Mouse (Mus musculus) forelimb bud, embryonic 11.5 days (tissue): ENCODE results near the gene Ppm1h.

Experiments
- DNase-seq: peaks from one replicate; pipeline ENCODE4 v3.0.0-alpha.2; 2012; ENCODE audit warnings: low read depth, low spot score

Ppm1h gene

DNA sequence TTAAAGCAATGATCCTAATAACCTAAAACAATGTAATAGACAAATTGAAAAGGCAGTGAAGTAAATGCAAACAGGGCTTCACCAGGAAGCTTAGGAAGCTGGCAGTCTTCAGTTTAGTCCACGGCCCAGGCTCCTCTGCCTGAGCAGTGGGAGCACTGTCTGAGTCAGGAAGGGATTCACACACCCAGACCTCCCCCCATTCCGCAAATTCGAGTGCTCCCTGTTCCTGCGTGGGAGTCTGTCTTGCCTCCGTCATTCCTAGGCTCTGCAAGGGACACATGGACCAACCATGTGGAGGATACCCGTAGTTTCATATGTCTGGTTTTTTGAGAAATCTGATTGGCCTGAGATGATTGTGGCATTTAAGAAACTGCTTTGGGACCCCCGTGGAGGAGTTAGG, 67.6 kb downstream of the Ppm1h start:
- no peak for DNase-seq

- no peak for DNase-seq
These were observed 68.8 kb downstream of the Ppm1h start for GRCm38 (mm10) chr10:122747151-122747925.

- DNase-seq, result no peak
These were observed 69.9 kb downstream of the Ppm1h start for GRCm38 (mm10) chr10:122748361-122748951.

GRCm38 (mm10) chr10:122749071-122749470, 70.5 kb downstream of the Ppm1h start:
- no peak for DNase-seq

- DNase-seq, result no peak
These were observed 71.3 kb downstream of the Ppm1h start for GRCm38 (mm10) chr10:122749876-122750275.

DNA sequence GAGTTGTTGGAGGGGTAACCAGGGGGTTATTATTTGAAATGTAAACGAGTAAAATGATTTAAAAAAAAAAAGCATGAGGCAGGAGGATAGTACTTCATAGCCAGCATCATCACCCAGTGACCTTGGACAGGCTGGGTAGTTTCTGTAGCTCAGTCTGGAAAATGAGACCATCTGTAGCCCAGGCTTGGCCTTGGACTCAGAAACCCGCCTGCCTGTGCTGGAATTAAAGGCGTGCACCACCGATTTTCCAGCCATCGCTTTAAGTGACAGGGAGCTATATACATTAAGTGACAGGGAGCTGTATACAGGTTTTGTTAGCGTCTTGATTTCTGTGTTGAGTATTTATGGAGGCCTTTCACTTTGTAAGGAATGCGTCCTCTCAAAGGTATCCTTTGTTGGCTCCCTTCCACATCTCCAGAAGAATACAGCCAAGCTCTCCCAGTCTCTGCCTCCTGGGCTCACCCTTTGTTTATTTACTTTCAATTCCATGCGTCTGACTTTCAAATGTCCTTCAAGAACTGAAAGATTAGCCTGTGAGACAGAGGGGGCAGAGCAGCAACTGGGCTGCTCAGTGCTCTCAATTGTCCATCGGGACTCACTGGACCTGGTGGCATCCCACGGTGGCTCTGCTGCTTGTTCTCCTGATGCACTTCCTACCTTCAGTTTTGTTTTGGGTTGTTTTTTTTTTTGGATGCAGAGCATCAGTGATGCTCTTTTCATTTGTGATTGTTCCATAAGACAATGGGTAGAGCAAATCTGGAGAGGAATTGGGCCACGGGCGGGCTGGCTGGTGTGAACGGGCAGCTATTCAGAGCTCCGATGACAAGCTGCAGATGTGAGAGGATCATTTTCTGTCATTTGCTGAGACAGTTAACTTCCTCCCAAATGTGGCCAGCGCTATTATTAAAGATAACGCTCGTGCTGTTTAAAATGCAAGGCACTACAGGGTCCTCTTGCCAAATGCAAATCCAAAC, 74.7 kb downstream of the Ppm1h start:
- no peak for DNase-seq

GRCm38 (mm10) chr10:122753924-122754307, 75.4 kb downstream of the Ppm1h start:
- DNase-seq, result no peak

GRCm38 (mm10) chr10:122754967-122755366, 76.4 kb downstream of the Ppm1h start:
- no peak for DNase-seq

- peak; percentile 74 for DNase-seq
These were observed 78.4 kb downstream of the Ppm1h start for GRCm38 (mm10) chr10:122756879-122757530.

DNA sequence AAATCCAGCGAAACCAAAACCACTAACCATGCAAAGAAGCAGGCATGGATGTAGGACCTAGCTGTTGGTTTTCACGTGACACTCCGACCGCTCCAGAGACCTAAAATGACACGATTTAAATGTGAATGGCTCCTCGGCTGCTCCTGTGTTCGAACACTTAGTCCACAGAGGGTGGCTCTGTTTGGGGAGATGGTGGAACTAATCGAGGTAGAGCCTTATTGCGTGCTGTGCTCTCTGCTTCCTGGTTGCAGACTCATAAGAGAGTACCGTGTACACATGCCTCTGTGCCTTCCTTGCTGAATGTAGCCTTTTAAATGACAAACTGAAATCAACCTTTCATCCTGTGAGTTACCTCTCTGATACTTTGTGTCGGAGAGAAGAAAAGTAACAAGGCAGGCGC, 79.2 kb downstream of the Ppm1h start:
- no peak for DNase-seq

DNA sequence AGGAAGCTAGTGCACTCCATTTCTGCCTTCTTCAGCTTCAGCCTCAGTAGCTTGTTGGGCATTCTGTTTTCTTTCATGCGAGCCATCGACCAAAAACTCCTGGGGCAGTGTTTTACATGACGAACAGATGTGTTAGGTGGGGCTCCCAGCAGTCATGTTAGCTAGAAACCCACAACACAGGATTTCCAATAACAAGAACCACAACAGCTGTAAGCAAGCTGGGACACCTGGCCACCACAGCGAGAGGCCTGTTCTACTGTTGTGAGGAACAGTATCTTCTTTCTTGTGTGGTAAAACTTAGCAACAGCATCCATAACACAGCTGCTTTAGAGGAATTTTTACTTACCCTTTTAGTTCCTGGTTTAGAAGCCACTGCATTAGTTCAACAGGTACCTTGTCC, 79.8 kb downstream of the Ppm1h start:
- peak; percentile 64 for DNase-seq

- DNase-seq, result no peak
These were observed 81.2 kb downstream of the Ppm1h start for GRCm38 (mm10) chr10:122759729-122760128.

GRCm38 (mm10) chr10:122760469-122761307, 82.1 kb downstream of the Ppm1h start:
- DNase-seq, result no peak

DNA sequence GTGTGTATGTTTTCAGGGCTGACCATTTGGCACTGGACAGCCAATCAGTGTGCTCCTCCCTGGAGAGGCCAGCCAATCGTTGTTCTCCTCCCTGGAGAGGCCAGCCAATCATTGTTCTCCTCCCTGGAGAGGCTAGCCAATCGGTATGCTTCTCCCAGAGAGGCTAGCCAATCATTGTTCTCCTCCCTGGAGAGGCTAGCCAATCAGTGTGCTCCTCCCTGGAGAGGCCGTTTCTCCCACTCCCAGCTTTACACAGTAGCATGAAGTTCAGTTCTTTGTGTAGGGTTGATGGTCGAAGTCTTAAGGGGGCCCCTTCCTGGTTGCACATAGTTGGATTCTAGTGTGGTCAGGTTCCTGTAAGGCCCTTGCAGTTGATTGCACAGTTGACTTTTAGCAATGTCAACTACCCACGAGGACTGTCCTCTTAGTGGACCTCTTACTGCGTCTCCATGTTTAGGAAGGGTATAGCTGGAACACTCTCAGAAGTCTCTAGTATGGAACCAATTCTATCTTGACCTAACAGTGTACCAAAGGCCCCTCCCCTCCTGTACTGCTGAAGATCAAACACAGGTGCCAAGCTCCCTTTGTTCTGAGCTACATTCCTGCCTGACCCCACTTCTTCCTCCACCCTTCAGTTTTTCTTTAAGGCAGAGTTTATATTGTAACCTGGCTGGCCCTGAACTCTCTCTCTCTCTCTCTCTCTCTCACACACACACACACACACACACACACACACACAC, 84.4 kb downstream of the Ppm1h start:
- DNase-seq, result no peak

DNA sequence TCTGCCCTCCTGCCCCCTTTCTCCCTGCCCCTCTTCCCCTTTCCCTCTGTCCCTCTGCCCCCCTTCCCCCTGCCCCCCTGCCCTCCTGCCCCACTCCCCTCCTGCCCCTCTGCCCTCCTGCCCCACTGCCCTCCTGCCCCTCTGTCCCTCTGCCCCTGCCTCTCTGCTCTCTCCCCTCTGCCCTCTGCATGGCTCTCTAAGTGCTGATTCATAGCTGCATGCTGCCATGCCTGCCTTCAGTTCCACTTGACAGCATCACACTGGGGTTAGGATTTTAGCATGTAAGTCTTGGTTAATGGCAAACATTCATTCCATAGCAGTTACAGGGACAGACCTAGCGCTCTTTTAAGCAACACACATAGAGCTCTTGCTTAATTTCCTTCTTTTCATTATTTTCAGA, 85.0 kb downstream of the Ppm1h start:
- no peak for DNase-seq

DNA sequence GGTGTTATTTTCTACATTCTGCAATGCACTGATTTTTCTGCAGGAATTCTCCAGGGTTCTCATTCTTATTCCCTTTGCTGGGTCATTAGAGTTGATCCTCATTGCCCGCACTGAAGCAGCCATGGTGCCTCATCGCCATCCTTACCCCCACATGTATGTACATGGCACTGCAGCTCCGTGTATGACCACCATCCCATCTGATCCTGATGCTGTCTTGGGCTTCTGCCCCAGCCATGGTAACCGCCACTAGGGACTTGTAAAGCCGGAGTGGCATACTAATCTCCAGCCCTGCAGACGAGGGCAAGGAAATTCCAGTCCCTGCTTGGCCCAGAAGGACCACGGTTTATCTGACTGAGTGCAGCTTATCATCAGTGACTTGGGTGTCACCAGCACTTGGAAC, 86.1 kb downstream of the Ppm1h start:
- no peak for DNase-seq

- no peak for DNase-seq
These were observed 87.0 kb downstream of the Ppm1h start for GRCm38 (mm10) chr10:122765521-122765920.

DNA sequence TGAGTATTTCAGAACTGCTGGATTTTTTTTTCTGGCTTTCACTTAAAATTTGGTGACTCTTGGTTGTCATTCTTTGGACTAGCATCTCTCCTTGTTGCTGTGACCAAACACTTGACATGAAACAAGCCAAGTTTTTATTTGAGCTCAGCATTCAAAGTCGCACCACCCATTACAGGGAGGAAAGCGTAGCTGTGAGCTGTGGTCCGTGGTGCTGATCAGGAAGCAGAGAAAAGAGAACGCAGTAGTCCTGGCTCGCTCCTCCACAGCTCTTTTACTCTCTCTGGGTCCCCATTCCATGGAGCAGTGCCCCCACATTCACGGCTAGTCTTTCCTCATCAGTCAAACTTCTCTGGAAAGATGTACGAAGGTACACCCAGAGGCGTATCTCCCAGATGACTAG, 87.4 kb downstream of the Ppm1h start:
- no peak for DNase-seq

DNA sequence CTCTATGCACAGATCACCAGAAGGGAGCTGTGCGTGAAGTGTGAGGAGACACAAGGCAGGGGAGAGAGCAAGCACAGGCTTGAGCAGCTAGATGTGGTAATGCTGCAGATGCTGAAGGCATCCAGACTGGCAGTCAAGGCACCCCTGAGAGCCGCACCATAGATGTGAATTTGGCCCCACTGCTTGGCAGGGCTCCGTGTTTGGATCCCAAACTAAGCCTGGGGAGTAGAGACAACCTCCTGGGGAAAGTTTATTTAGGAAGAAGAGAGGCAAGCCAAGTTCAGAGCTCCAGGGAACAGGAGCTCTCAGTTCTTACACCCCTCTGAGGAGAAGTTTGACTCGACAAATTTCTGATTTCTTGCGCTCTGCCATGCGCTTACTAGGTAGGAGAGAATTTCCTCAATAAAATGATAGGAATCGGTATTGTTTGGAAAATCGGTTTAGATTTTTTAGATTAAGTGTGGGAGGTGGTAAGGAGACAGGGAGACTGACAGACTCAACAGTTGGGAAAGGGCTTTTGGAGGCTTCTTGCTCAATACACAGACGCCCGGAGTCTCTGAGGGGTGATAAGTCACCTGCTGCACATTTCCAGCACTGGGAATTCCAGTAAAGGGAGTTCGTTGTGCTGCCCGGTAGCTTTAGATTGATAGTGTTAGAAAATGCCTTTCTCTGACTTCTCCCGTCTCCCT, 89.8 kb downstream of the Ppm1h start:
- no peak for DNase-seq
